Mouse (Mus musculus): ENCODE results near the gene Sdsl. TPM values are rescaled to one million over a fixed set of nuclear protein-coding genes. Genes with fewer than 3 reads are reported as not detected.
"Not testable (repeated sequence)": the region's sequence is repeated elsewhere in the genome, so short reads cannot be mapped to it uniquely, and the experiment has no call there.

Sdsl gene
- total RNA-seq (2015; ENCODE audit: low replicate concordance) = 4.2 TPM in 1 of 2 replicates, not detected in the other
- 2.7 and 4.8 TPM in 2 replicates for total RNA-seq (2017; ENCODE audit: low replicate concordance)

DNA sequence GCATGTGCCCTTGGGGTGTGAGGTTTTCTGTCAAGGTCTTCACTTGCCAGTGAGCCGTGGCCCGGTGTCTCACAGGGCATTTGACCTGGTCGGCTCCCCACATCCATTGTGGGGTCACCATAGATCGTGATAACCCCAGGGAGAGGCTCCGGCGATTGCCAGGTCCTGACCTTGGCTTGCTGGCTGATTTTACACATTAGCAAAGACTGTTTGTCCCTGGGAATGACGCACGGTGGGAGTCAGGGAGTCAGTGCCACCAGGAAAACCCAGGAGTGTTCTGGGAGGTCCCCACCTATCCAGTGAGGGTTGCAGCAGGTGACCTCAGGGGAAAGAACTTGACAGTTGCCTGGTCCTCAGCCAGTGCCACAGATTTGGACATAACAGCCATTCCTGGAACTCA is at the start of gene Sdsl:
Sdsl (minus strand) TSS at position 41 of the 400 bp plus-strand sequence.
- ATAC-seq (replicated peaks; ENCODE audit: low FRiP score, poor library complexity, severe bottlenecking) = no peak

DNA sequence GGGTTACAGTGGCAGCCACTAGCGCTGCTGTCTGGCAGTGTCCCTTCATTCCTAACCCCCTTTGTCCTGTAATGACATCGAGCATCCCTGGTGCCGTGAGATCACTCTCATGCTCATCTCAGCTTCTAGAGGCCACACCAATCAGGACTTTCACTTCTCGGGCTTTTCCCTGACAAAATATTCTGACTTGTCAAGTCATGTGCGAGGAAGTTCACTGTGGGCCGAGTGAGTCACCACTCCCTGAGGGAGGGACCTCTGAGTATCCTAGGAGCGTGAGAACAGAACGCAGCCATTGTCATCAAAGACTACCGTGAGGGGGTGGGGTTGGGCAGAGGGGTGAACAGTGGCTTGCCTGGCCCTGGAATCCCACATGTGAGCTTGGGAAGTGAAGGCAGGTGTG is 44.9 kb upstream of the Sdsl start:
- no peak for ATAC-seq (replicated peaks; ENCODE audit: low FRiP score, poor library complexity, severe bottlenecking)

DNA sequence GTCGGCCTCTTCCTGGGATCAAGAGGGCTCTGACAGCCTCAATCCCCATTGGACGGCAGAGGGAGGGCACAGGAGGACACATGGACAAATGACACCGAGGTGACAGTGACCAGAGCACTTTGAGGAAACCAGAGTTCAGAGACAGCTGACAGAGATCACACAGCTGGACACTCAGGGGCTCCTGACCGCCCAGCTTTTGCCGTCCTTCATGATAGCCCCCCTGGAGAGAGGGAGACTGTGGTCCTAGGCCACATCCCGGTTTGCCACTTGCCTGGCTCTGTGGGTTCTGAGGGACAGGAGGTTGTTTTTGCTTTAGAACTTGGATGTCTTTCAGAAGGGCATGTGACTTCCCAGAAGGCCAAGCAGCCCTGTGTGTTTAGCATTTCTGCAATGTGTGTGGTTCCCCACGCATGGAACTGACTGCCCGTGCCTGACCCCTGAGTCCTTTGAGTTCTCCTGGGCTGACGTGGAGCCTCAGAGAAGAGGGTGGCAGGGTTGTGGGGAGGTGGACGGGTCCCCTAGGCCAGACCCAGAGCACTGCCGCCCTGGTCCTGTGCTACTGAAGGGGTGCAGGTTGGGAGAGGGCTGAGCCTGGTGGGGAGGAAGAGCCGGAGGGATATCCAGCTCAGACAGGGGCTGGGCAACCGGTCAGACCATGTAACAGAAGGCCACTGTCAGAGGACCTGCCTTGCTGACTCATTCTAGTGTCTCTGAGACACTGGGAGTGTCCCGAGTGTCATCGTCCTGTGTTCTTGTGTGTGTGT is 43.8 kb upstream of the Sdsl start:
- 0 out of 2 replicates have a peak, but pooled peaks have one; percentile 28 for ATAC-seq (replicated peaks; ENCODE audit: low FRiP score, poor library complexity, severe bottlenecking)

DNA sequence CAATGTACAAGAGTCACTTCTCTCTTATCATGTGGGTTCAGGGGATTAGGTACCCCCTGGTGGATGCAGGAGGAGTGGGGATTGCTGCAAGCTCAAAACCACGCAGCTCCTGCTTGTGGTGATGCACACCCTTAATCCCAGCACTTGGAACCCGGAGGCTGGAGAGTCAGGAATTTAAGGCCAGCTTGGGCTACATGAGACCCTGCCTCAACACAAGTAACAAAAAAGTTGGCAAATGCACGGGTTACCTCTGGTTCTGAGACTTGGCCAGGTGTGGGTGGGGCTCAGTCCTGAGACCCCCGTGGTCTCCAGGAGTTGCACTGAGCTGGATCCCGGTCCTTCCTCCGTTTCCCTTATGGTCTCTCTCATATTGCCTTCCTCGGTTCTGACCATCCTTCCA is 42.8 kb upstream of the Sdsl start:
- ATAC-seq (replicated peaks; ENCODE audit: low FRiP score, poor library complexity, severe bottlenecking) = no peak

DNA sequence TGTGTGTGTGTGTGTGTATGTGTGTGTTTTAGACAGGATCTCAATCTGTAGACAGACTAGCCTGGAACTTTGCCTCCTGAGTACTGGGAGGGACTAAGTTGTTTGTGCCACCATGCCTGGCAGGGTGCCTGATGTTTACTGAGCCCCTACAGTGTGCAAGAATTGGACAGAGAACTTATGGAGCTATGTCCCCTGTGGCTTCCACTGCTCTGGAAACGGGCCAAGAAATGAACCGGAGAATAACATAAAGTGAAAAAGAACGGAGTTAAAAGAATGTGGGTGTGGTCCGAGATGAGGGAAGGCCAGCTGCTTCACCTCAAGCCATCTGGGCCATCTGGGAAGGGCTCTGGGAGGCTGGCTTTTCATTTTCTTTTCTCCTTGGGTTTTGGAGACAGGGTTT is 42.1 kb upstream of the Sdsl start:
- no peak for ATAC-seq (replicated peaks; ENCODE audit: low FRiP score, poor library complexity, severe bottlenecking)

DNA sequence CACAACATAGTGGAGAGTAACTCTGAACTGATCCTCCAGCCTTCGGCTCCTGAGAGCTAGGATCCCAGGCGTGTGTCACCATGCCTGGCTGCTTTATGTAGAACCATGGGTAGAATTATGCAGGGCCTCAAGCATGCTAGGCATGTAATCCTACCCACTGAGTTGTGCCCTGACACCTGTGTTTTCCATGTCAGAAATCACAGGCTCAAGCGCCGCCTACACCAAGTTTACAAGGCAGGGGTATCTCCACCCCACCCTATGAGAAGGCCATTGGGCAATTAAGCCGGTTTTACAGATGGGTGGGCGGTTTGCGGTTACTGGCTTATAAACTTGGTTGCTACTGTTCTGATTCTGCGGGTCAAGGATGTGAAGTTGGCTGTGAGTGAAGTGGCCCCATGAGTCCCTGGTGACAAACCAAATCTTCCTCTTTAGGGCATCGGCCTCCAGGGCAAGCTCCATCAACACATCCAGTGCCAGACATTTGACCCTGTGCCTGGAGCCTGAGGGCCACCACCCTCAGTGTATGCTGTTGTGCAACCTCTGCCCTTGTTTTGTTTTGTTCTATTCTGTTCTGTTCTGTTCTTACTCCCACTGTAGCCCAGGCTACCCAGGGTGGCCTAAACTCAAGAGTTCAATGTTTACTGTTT is 41.5 kb upstream of the Sdsl start:
- ATAC-seq (replicated peaks; ENCODE audit: low FRiP score, poor library complexity, severe bottlenecking) = no peak

DNA sequence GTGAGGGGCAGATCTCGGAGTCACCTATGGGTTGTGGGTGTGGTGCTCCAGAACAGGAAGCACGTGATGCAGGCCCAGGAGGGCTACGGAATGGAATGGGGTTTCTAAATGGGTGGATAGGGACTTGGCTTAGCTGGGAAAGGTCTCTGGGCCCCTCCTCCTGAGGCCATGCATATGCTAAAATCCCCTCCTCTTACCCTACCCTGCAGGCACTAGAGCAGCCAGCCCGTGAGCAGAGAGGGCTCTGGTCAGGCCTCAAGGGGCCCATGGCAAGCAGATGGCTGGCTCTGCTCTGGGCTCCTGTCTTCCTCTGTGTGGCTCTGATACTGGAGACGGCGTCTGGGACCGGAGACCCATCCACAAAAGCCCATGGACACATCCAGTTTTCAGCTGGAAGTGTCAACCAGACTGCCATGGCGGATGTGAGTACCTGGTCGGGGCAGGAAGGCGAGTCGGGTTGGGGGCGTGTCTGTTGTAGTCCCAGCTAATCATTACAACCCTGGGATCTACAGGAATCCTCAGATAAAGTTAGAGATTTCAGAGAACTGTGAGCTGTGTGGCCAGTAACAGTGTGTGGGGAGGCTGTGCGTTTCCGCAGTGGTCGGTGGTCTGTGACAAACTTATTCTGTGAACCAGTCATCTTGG is 40.4 kb upstream of the Sdsl start:
- no peak for ATAC-seq (replicated peaks; ENCODE audit: low FRiP score, poor library complexity, severe bottlenecking)

DNA sequence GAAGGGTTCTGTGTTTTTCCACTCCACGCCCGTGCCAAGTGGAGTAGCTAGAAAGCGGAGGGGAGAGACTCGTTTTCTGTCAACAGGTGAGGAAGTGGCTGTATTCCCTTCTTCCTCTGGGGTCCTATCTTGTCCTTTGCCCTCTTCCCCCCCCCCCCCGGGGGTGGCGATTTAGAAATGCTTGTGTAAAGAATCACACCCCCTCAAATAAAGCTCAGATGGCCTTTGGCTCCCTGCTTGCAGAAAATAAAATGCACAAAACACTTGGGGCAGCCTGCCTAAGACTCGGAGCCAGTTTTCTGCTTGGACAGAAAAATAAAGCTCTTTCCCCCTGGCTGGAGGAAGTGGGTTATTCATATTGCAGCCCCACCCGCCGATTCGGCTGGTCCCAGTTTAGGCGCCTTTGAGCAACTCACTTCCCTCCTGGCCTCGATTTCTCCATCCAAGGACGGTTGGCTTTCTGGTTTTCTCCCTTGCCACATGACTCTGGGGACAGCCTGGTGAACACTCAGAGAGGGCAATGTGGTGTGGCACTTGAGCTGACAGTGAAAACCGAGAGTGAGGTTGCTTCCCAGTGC is 39.1 kb upstream of the Sdsl start:
- ATAC-seq (replicated peaks; ENCODE audit: low FRiP score, poor library complexity, severe bottlenecking) = no peak

DNA sequence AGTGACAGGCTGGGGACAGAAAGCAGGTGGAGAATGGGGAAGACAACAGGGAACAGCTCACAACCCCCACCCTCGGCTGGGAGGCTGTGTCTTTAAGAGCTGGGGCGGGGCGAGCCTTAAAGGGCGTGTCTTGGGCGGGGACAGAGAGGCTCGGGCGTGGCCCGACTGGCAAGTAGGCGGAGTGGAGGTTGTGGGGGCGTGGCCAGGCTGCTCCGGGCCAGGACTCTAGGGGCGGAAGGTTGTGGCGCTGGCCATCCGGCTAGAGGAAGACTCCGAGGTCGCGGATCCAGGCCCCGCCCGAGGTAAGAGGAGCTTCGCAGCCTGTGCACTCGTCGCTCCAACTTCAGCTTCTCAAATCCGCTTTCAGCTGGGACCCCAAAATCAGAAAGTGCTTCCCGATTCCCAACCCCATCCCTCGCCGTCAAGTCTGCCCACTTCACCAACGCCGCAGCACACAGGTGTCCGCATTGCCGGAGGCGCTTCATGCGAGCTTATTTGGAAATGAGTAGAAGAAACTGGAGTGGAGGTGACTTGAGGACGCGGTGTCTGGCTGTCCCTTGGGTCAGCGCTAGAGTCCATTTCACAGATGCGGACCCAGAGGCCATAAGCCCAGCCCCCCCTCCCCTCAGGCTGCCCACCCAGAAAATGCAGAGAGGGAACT is 38.5 kb upstream of the Sdsl start, which contains the start of gene Slc8b1:
Slc8b1 (plus strand) TSS at position 187 of the 661 bp plus-strand sequence.
- peak; percentile 94 for ATAC-seq (replicated peaks; ENCODE audit: low FRiP score, poor library complexity, severe bottlenecking)

DNA sequence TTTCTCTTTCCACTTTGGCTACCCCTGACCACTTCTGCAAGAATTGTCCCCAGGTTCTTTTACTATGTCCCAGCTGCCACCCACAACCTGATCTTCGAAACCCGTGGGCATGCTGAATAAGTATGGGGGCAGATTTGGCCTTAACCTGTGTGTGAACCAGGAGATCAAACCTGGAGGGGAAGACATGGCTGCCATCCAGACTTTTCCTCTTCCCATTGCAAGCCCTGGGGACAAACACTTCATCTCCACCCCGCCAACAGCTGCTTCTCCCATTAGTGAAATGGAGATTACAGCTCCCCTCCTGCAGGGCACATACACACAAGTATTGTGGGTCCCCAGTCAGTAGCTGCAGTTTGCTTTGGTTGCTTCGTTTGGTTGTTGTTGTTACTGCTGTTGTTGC is 34.7 kb upstream of the Sdsl start:
- no peak for ATAC-seq (replicated peaks; ENCODE audit: low FRiP score, poor library complexity, severe bottlenecking)

DNA sequence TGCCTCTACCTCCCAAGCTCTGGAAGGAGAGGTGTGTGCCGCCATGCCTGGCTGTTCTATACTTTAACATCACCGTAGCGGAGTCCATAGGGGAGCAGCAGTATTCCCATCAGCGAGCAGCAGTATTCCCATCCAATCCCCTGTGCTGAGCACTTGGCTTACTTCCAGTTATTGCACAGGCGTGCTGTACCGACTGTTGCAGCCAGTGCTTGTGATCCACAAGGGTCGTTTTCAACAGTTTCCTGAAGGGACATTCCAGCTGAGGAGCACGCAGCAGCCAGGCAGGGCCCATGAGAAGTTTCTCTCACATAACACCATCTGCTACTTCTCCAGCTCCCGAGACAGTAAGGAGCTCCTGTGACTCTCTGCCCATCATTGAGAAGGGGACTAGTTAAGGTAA is 33.9 kb upstream of the Sdsl start:
- ATAC-seq (replicated peaks; ENCODE audit: low FRiP score, poor library complexity, severe bottlenecking) = no peak

DNA sequence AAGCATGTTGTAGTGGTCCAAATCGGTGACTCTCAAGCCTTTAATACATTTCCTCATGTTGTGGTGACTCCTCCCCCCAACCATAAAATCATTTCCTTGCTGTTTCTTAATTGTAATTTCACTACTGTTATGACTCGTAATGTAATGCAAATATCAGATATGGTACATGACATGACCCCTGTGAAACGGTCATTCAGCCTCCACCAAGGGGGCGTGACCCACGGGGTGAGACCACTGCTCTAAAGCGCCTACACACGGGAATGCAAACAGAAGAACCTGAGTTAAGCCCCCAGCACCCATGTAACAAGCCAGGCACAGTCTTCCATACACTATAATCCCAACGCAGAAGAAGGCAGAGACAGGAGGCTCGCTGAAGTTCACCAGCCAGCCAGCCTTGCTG is 33.2 kb upstream of the Sdsl start:
- no peak for ATAC-seq (replicated peaks; ENCODE audit: low FRiP score, poor library complexity, severe bottlenecking)

DNA sequence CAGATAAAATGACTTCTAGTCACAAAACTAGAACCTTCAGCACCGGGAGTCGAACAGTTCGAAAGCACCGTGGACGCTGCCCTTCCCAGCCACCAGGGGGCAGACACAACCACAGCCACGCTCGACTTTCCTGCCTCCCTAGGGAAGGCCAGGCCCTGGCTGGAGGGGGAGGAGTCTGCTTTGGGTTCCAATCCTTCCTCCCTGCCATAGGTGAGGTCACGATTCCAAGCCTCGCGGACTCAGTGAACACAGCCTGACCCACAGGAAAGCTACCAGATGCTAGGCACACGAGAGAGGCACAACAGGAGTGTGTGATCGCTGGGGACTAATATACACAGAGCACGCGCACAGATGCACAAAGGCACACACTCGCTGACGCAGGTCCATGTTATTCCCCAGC is 32.8 kb upstream of the Sdsl start:
- peak; percentile 82 for ATAC-seq (replicated peaks; ENCODE audit: low FRiP score, poor library complexity, severe bottlenecking)

DNA sequence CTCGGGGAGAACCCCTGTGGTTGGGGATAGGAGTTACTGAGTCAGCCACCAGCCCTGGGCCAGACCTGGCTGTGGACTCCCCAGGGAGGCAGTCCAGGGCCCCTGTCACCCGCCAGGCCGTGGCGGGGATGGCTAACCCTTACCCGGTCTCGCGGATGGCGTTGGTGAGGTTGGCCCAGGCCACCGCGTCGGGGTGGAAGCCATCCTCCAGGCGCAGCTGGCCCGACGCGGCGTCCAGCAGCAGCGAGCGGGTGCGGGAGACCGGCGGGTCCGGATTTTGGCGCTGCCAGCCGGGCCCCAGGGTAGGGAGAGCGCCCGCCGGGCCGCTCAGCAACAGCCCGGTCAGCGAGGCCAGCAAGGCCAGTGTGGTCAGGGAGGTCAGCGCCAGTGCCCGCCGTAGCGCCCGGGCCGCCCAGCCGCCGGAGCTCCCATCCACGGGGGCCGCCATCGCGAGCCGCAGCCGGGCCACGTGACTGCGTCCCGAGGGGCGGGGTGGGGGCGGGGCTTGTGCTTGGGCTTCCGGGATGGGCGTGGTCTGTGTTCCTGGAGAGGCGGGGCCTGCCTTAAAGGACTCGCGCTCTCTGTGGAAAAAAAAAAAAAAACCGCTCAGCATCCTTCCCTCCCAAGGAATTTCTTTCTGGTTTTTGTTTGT is 30.7 kb upstream of the Sdsl start, which contains the start of gene Plbd2:
Plbd2 (minus strand) TSS at position 482 of the 652 bp plus-strand sequence.
- peak; percentile 68 for ATAC-seq (replicated peaks; ENCODE audit: low FRiP score, poor library complexity, severe bottlenecking)

DNA sequence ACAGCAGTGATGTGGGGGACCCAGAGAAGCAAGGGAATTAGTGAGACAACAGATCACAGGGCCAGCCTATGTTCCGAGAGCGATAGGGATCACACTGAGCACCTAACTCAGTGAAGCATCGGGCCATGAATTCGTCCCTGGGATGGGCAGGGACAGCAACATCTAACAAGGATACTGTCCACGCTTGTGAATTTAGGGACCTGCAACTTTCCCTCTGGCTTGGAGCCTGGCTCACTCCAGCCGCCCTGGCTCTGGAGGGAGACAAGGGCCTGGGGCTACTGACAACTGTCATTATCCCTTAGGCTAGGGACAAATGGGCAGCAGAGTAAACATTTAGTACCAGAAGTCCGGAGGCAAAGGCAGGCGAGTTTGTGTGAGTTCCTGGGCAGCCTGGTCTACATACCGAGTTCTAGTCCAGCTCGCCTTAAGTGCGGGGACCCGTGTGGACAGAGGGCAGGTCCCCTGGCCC is 30.1 kb upstream of the Sdsl start:
- ATAC-seq (replicated peaks; ENCODE audit: low FRiP score, poor library complexity, severe bottlenecking) = no peak

DNA sequence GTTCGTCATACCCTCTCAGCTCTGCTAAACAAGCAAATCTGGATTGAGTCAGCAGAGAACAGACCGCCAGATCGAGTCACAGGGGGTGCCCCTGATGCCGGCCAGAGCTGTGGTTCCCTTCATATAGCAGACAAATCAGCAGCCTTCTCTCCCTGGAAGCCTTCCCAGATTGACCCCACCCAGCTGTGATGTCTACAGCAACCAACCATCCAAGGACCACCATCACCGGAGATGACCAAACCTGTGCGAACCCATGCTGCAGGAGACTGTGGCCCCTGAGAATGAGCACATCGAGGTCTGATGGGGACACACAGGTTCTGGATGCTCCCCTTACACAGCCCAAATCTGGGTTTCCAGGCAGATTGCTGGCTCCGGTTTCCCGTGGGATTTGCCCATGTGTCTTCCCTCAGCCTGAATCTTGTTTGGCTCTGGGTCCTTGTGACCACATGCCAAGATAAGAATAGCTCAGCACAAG is 29.6 kb upstream of the Sdsl start:
- ATAC-seq (replicated peaks; ENCODE audit: low FRiP score, poor library complexity, severe bottlenecking) = no peak

DNA sequence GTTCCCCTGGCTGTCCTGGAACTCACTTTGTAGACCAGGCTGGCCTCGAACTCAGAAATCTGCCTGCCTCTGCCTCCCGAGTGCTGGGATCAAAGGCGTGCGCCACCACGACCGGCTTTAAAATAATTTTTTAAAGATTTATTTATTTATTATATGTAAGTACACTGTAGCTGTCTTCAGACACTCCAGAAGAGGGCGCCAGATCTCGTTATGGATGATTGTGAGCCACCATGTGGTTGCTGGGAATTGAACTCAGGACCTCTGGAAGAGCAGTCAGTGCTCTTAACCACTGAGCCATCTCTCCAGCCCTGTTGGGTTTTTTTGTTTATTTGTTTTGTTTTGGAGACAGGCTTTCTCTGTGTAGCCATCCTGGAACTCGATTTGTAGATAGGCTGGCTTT is 28.0 kb upstream of the Sdsl start:
- ATAC-seq (replicated peaks; ENCODE audit: low FRiP score, poor library complexity, severe bottlenecking) = not testable (repeated sequence)

DNA sequence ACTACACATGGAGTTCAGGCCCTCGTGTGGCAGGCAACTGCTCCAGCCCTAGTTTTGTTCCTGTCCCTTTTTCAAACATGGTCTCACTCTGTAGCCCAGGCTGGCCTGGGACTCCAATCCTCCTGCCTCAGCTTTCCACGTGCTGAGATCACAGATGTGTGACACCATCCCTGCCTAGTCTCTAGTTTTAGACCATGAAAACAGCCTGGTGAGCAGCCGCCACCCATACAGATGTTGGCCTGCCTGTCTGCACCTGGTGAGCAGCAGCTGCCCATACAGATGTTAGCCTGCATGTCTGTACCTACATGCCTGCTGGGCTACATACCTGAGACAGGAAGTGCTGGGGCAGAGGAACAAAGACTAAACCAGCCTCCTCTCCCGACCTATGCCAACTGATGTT is 26.6 kb upstream of the Sdsl start:
- no peak for ATAC-seq (replicated peaks; ENCODE audit: low FRiP score, poor library complexity, severe bottlenecking)

DNA sequence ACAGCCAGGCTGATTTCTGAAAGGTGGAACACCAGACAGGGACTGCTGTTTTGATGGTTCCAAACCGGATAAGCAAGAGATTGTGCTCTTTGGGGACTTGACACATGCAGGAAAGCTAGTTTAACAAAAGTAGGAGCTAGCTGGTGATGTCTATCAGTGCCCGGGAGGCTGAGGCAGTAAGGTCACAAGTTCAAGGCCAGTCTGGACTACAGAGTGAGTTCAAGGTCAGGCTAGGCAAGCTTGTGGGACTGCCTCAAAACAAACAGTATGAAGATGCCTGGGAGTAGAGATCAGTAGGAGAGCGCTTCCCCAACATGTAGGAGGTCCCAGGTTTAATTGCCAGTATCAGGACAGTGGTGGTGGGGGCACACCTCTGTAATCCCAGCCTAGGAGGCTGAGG is 24.5 kb upstream of the Sdsl start:
- ATAC-seq (replicated peaks; ENCODE audit: low FRiP score, poor library complexity, severe bottlenecking) = no peak
